Mouse (Mus musculus) kidney, embryonic 14.5 days (tissue): ENCODE data around the gene Cnnm4. TPM values are rescaled to one million over a fixed set of nuclear protein-coding genes. Genes with fewer than 3 reads are reported as not detected.
A peak's percentile ranks its signal among the peaks of the same experiment; 100 is the strongest.

ENCODE experiments used
- ATAC-seq: fragments of 200-750 bp; cut with Nextera tagmentation; 2 replicates; pipeline ENCODE4 v1.8.0; 2017; ENCODE audit warnings: moderate number of reproducible peaks, mild to moderate bottlenecking, moderate TSS enrichment, moderate library complexity; ENCODE audit not compliant: low FRiP score, low TSS enrichment
- H3K27ac ChIP-seq: fragments of 300-500 bp; sonication (generic); 2 replicates; pipeline ENCODE4 v1.5.1; 2014; ENCODE audit warnings: low read depth, mild to moderate bottlenecking, low read length, moderate library complexity, mixed read lengths
- H3K27me3 ChIP-seq: fragments of 300-500 bp; sonication (generic); 2 replicates; pipeline ENCODE4 v1.6.1; 2014; ENCODE audit warnings: mild to moderate bottlenecking, low read length; ENCODE audit not compliant: control insufficient read depth, insufficient read depth
- H3K36me3 ChIP-seq: fragments of 300-500 bp; sonication (generic); 2 replicates; pipeline ENCODE4 v1.6.1; 2014; ENCODE audit warnings: low read length, mixed read lengths; ENCODE audit not compliant: control insufficient read depth, insufficient read depth
- H3K4me1 ChIP-seq: fragments of 300-500 bp; sonication (generic); 2 replicates; pipeline ENCODE4 v1.6.1; 2014; ENCODE audit warnings: low read length, mixed read lengths; ENCODE audit not compliant: control insufficient read depth, insufficient read depth
- H3K4me2 ChIP-seq: fragments of 300-500 bp; sonication (generic); replicated peaks from 2 replicates; pipeline ENCODE4 v1.6.1; 2014; ENCODE audit warnings: low read depth, mild to moderate bottlenecking, low read length
- H3K4me3 ChIP-seq: fragments of 300-500 bp; sonication (generic); 2 replicates; pipeline ENCODE4 v1.5.1; 2014; ENCODE audit warnings: mild to moderate bottlenecking, low read length
- H3K9ac ChIP-seq: fragments of 300-500 bp; sonication (generic); 2 replicates; pipeline ENCODE4 v1.6.1; 2014; ENCODE audit warnings: low read depth, mild to moderate bottlenecking, low read length, moderate library complexity
- H3K9me3 ChIP-seq: fragments of 300-500 bp; sonication (generic); 2 replicates; pipeline ENCODE4 v1.6.1; 2016; ENCODE audit warnings: low read length; ENCODE audit not compliant: control insufficient read depth
- WGBS: fragments of 180-500 bp; shearing (Covaris S2); extraction: QIAGEN DNeasy Blood & Tissue Kit; methylation state at CpG from one replicate; pipeline ENCODE4 v1.1.7; 2014; 5-methylcytosine and 5-hydroxymethylcytosine counted together
- polyA plus RNA-seq: library from polyadenylated mRNA; unstranded; fragments of >200 nt; fragmentation: Nextera tagmentation; extraction: Ambion mirVana; gene quantifications from 2 replicates; pipeline ENCODE4 v1.2.1, GENCODE M21; 2014

Cnnm4 gene
- polyA plus RNA-seq, 1 experiment from 2014 or later = 13.1 TPM

GRCm38 (mm10) chr1:36529274-36529673, 57.9 kb downstream of the Cnnm4 start:
- no peak overlapping the region for H3K27ac ChIP-seq
- H3K9me3 ChIP-seq = no peaks in the 10 kb centered on the region
- no peak overlapping the region for H3K4me3 ChIP-seq
- 81% methylated on average over 4 of the region's 4 CpGs for WGBS
- no peaks in the 10 kb centered on the region for H3K4me1 ChIP-seq
- no peak overlapping the region for H3K9ac ChIP-seq
- no peak for ATAC-seq
- no peaks in the 10 kb centered on the region for H3K27me3 ChIP-seq
- peaks cover 30% of the 10 kb centered on the region for H3K36me3 ChIP-seq
- no peak overlapping the region for H3K4me2 ChIP-seq

- WGBS = 96% methylated on average over 4 of the region's 4 CpGs
- Histone ChIP-seq H3K4me2 (no peak overlapping the region), H3K27ac (no peak overlapping the region), H3K9ac (no peak overlapping the region), H3K36me3 (peaks cover 24% of the 10 kb centered on the region), H3K9me3 (no peaks in the 10 kb centered on the region), H3K27me3 (no peaks in the 10 kb centered on the region), H3K4me1 (no peaks in the 10 kb centered on the region), H3K4me3 (no peak overlapping the region)
- no peak for ATAC-seq
Observed at GRCm38 (mm10) chr1:36529875-36530274, 58.5 kb downstream of the Cnnm4 start.

DNA sequence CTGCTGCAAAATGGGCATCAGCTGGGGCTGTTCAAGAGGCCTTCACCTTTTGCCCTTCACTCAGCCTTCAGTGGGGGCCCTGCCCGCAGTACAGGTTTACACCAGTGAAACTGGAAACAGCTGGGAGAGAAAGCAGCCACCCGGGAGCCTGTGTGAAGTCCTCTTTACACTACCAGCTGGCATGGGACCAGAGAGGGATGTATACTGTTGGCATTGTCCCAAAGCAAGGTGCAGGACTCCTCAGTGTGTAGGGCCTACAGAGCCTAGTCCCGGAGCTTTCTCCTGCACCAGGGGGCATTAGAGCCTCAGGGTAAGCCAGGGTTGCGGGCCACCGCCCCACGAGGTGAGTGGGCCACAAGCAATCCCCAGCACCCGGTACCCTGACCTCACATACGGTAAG, 59.1 kb downstream of the Cnnm4 start:
- 78% methylated on average over 8 of the region's 8 CpGs for WGBS
- H3K9me3 ChIP-seq = no peaks in the 10 kb centered on the region
- H3K4me3 ChIP-seq = no peak overlapping the region
- H3K4me1 ChIP-seq = no peaks in the 10 kb centered on the region
- no peak overlapping the region for H3K4me2 ChIP-seq
- no peak overlapping the region for H3K9ac ChIP-seq
- ATAC-seq = no peak
- no peaks in the 10 kb centered on the region for H3K27me3 ChIP-seq
- no peak overlapping the region for H3K27ac ChIP-seq
- peaks cover 19% of the 10 kb centered on the region for H3K36me3 ChIP-seq

GRCm38 (mm10) chr1:36530962-36531361, 59.5 kb downstream of the Cnnm4 start:
- Histone ChIP-seq H3K27ac (no peak overlapping the region), H3K9me3 (no peaks in the 10 kb centered on the region), H3K36me3 (peaks cover 15% of the 10 kb centered on the region), H3K4me2 (no peak overlapping the region), H3K27me3 (no peaks in the 10 kb centered on the region), H3K4me3 (no peak overlapping the region), H3K9ac (no peak overlapping the region), H3K4me1 (no peaks in the 10 kb centered on the region)
- no peak for ATAC-seq
- 96% methylated on average over 7 of the region's 7 CpGs for WGBS

- 88% methylated on average over 12 of the region's 12 CpGs for WGBS
- Histone ChIP-seq H3K27ac (no peak overlapping the region), H3K27me3 (no peaks in the 10 kb centered on the region), H3K4me1 (no peaks in the 10 kb centered on the region), H3K4me3 (no peak overlapping the region), H3K9me3 (no peaks in the 10 kb centered on the region), H3K36me3 (peaks cover 10% of the 10 kb centered on the region), H3K4me2 (no peak overlapping the region), H3K9ac (no peak overlapping the region)
- no peak for ATAC-seq
Observed at GRCm38 (mm10) chr1:36531461-36531860, 60.0 kb downstream of the Cnnm4 start.

- no peak overlapping the region for H3K27ac ChIP-seq
- H3K36me3 ChIP-seq = peaks cover 17% of the 10 kb centered on the region
- H3K4me3 ChIP-seq = no peak overlapping the region
- H3K4me1 ChIP-seq = no peaks in the 10 kb centered on the region
- no peak overlapping the region for H3K9ac ChIP-seq
- H3K9me3 ChIP-seq = no peaks in the 10 kb centered on the region
- no peak overlapping the region for H3K4me2 ChIP-seq
- 78% methylated on average over 6 of the region's 6 CpGs for WGBS
- no peak for ATAC-seq
- no peaks in the 10 kb centered on the region for H3K27me3 ChIP-seq
Observed at GRCm38 (mm10) chr1:36533546-36533945, 62.1 kb downstream of the Cnnm4 start.

DNA sequence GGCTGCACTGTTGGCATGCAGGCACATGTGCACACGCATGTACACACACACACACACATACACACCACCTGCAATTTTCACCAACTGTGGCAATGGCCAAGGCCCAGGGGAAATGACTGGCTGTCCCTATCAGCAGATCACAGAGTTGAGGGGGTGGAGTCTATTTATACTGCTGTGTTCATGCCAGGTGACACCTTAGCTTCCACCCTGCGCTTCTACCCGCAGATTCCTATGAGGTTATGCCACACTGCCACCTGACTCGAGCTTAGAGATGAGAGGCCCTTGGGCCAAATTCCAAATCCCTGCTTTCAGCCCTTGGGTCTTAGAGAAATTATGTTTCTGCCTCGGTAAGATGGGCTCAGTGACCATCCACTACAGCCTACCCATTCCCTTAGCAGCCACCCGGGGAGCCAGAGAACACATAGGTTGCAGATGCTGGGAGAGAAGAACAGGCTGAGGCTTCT, 63.2 kb downstream of the Cnnm4 start:
- WGBS = 70% methylated on average over 6 of the region's 6 CpGs
- Histone ChIP-seq H3K27ac (no peak overlapping the region), H3K4me3 (no peak overlapping the region)

DNA sequence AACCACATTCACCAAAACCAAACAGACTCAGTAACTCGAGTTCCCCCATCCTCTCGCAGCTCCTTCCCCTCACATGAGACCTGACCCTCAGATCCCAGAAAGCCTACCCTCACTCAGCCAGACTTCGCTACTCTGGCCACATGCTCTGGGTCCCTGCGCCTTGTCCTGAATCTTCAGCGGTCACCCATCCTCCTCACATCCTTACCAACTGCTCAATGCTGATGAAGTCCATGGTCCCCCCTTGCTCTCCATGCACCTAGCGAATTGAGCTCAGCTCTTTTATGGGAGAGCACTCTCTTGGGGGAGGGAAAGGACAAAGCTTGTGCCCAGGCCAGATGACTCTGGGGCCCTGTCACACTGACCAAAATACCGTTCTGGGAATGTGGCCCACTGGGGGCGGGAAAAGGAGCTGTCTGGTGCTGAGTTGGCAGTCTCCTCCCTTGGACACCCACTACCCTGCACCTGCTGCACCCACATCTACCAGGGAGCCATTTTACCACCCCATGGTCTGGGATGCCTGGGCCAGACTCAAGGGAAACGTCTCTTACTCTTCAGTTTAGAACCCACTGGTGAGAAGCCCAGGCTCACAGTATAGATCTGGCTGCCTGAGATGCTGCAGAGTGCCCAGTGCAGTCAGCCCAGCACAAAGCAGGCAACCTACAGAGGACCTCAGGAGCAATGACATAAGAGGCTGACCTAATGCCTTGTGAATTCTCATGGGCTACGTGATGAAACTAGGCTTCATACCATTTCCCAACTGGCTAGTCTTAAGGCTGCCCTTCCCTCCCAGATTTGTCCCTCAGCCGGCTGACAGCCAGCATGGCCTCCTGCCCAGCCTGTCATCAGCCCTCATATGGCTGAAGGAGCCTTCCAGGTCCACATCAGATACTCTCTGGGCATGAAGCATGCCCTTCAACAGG, 64.3 kb downstream of the Cnnm4 start:
- no peaks in the 10 kb centered on the region for H3K4me1 ChIP-seq
- H3K36me3 ChIP-seq = peaks cover 38% of the 10 kb centered on the region
- no peak overlapping the region for H3K4me3 ChIP-seq
- no peak overlapping the region for H3K4me2 ChIP-seq
- no peaks in the 10 kb centered on the region for H3K27me3 ChIP-seq
- no peak overlapping the region for H3K27ac ChIP-seq
- no peak overlapping the region for H3K9ac ChIP-seq
- no peaks in the 10 kb centered on the region for H3K9me3 ChIP-seq
- WGBS = 81% methylated on average over 11 of the region's 11 CpGs
- ATAC-seq = no peak

More for the DNA sequence above, 63.2 kb downstream of the Cnnm4 start:
- peaks cover 27% of the 10 kb centered on the region for H3K36me3 ChIP-seq
- ATAC-seq = 0 out of 2 replicates have a peak, but pooled peaks have one; percentile 12
- no peak overlapping the region for H3K4me2 ChIP-seq
- H3K9me3 ChIP-seq = no peaks in the 10 kb centered on the region
- no peaks in the 10 kb centered on the region for H3K4me1 ChIP-seq
- no peaks in the 10 kb centered on the region for H3K27me3 ChIP-seq
- no peak overlapping the region for H3K9ac ChIP-seq

GRCm38 (mm10) chr1:36536397-36536728, 64.9 kb downstream of the Cnnm4 start:
- no peak overlapping the region for H3K4me3 ChIP-seq
- ATAC-seq = no peak
- H3K27me3 ChIP-seq = no peaks in the 10 kb centered on the region
- H3K4me2 ChIP-seq = no peak overlapping the region
- no peak overlapping the region for H3K27ac ChIP-seq
- peaks cover 39% of the 10 kb centered on the region for H3K36me3 ChIP-seq
- H3K9me3 ChIP-seq = no peaks in the 10 kb centered on the region
- no peak overlapping the region for H3K9ac ChIP-seq
- WGBS = 71% methylated on average over 8 of the region's 8 CpGs
- H3K4me1 ChIP-seq = no peaks in the 10 kb centered on the region
